Mouse (Mus musculus) subcutaneous adipose tissue, adult 2 months (tissue): ENCODE results near the gene Gif. TPM values are rescaled to one million over a fixed set of nuclear protein-coding genes. Genes with fewer than 3 reads are reported as not detected.

Experiments used
- polyA plus RNA-seq: library from polyadenylated mRNA; depleted of rRNA; stranded (reverse); fragments of >200 nt; gene quantifications from 2 replicates; pipeline ENCODE4 v1.2.3, GENCODE M21; 2012; ENCODE audit warnings: low replicate concordance; rRNA removed

Gene Gif
- not detected in 2 replicates for polyA plus RNA-seq

GRCm38 (mm10) chr19:11747298-11747697 lies at the start of gene Gif:
TSS of gene Gif (plus strand) at chr19:11747554.

GRCm38 (mm10) chr19:11770205-11770892 lies 23.0 kb downstream of the Gif start, which contains the start of gene Mrpl16:
TSS of gene Mrpl16 (plus strand) at chr19:11770391.

Other genes starting within 250 kb of the Gif start
- 7.5 and 10.6 TPM in 2 replicates for gene Ms4a6b, start 231.0 kb upstream of the Gif start, polyA plus RNA-seq
- gene Ms4a4d, start 210.8 kb upstream of the Gif start, polyA plus RNA-seq: 23.8 and 25.8 TPM in 2 replicates
- 6.9 and 7.9 TPM in 2 replicates for gene Ms4a6d, start 142.7 kb upstream of the Gif start, polyA plus RNA-seq
- not detected in 2 replicates for gene Ms4a2, start 123.8 kb upstream of the Gif start, polyA plus RNA-seq
- gene Ms4a3, start 106.7 kb upstream of the Gif start, polyA plus RNA-seq: not detected in 2 replicates
- not detected in 2 replicates for gene Oosp2, start 87.0 kb upstream of the Gif start, polyA plus RNA-seq
- gene Oosp1, start 56.4 kb upstream of the Gif start, polyA plus RNA-seq: not detected in 2 replicates
- gene Oosp3, start 50.5 kb upstream of the Gif start, polyA plus RNA-seq: not detected in 2 replicates
- 18.3 and 19.2 TPM in 2 replicates for gene Mrpl16, start 22.8 kb downstream of the Gif start, polyA plus RNA-seq
- 6.3 and 11.1 TPM in 2 replicates for gene Stx3, start 71.8 kb downstream of the Gif start, polyA plus RNA-seq
- not detected in 2 replicates for gene Olfr1417, start 91.7 kb downstream of the Gif start, polyA plus RNA-seq
- gene Olfr1418, start 113.5 kb downstream of the Gif start, polyA plus RNA-seq: not detected in 2 replicates
- not detected in 2 replicates for gene Olfr1419, start 127.6 kb downstream of the Gif start, polyA plus RNA-seq
- gene Olfr1420, start 139.0 kb downstream of the Gif start, polyA plus RNA-seq: not detected in 2 replicates
- 17.1 and 19.7 TPM in 2 replicates for gene Patl1, start 164.8 kb downstream of the Gif start, polyA plus RNA-seq
- gene Osbp, start 218.4 kb downstream of the Gif start, polyA plus RNA-seq: 18.9 and 28.7 TPM in 2 replicates